10 mouse cellular contexts compared by ENCODE assay signal in the genomic region with DNA sequence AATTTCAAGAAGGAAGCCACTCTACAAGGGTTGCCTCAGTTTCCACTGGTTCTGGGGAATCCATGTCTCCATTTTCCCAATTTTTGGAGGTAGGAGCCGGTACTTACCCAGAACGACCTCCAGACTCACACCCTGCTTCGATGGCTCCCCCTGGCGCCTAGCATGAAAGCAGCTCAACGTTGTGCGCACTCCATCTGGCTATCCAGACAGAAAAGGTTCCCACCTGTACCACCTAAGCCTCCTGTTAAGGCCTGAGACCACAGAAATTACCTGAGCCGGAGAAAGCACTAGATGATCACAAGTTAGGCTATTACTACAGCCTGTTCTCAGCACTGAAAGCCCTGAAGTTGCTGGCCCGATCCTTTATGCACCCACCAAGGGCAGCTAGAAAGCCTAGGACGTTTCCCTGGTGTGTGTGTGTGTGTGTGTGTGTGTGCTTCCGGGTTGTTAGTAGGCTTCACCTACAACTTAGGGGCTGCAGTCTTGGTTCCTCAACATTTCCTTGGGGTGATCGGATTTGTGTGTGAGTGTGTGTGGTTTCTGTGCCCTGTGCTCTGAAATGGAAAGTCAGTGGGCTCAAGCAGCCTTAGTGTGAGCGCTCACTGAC. TPM values are rescaled to one million over a fixed set of nuclear protein-coding genes. Genes with fewer than 3 reads are reported as not detected.
DNase-seq lines count a peak whose midpoint lies in the region; ATAC-seq and TF ChIP-seq lines count a peak whose summit lies in the region.
"Had no signal": no experiment of that assay in that cellular context is flagged by ENCODE, and none has a peak within 500 bp of the region (broad histone marks: within the 10 kb centered on the region; RNA-seq: fewer than 3 reads in every experiment).

No protein-coding gene starts in this region.

- dilution Hi-C loops in CH12.LX (cut with MboI; ENCODE audit: extremely low pct_ligation_motif_present, extremely low pct_unique_long_range_greater_than_20kb, low sequenced_read_pairs): no loop called here

- H3K36me3 ChIP-seq in intestine, embryonic 14.5 days (ENCODE audit: control insufficient read depth, insufficient read depth, low read length): no peaks in the 10 kb centered on the region
- no peaks in the 10 kb centered on the region for H3K36me3 ChIP-seq in intestine, embryonic 15.5 days
- H3K36me3 ChIP-seq in CH12.LX (replicated peaks in 1 of 2; ENCODE audit: control insufficient read depth in 1 of 2, insufficient read depth in 1 of 2, low read length in 1 of 2): no peaks in the 10 kb centered on the region
- H3K36me3 ChIP-seq in hindbrain, postnatal 0 days (ENCODE audit: insufficient read depth, low read length): peaks cover 6% of the 10 kb centered on the region; the same call in 1 of the 2 replicates

- TF ChIP-seq EP300 in CH12.LX (IDR thresholded peaks at IDR 0.05; ENCODE audit: low read length): no peak

- TF ChIP-seq RAD21 in CH12.LX (IDR thresholded peaks at IDR 0.05; ENCODE audit: low read depth, low read length): peak; percentile 46

- H3K4me2 ChIP-seq in intestine, embryonic 14.5 days (ENCODE audit: low read length): no peak overlapping the region
- H3K4me2 ChIP-seq in intestine, embryonic 15.5 days (replicated peaks): no peak overlapping the region
- H3K4me2 ChIP-seq in CH12.LX (ENCODE audit: insufficient read depth, low read depth, poor library complexity, severe bottlenecking): no peak overlapping the region
- H3K4me2 ChIP-seq in hindbrain, postnatal 0 days (ENCODE audit: low read depth, low read length): no peak overlapping the region

- H3K4me1 ChIP-seq in intestine, embryonic 14.5 days (replicated peaks; ENCODE audit: control insufficient read depth, insufficient read depth, low read length): no peaks in the 10 kb centered on the region; the same call in 1 of the 2 replicates
- peaks cover under 1% of the 10 kb centered on the region; the same call in 1 of the 2 replicates for H3K4me1 ChIP-seq in intestine, embryonic 15.5 days (replicated peaks)
- H3K4me1 ChIP-seq in CH12.LX (ENCODE audit: control insufficient read depth in 1 of 2, insufficient read depth in 2 of 2): no peaks in the 10 kb centered on the region
- peaks cover 6% of the 10 kb centered on the region for H3K4me1 ChIP-seq in hindbrain, postnatal 0 days (ENCODE audit: insufficient read depth, low read length)

- H3K9me3 ChIP-seq in intestine, embryonic 14.5 days (ENCODE audit: control insufficient read depth, low read length): no peaks in the 10 kb centered on the region
- H3K9me3 ChIP-seq in intestine, embryonic 15.5 days: no peaks in the 10 kb centered on the region
- no peaks in the 10 kb centered on the region for H3K9me3 ChIP-seq in CH12.LX (replicated peaks; ENCODE audit: low read length)
- H3K9me3 ChIP-seq in hindbrain, postnatal 0 days (ENCODE audit: low read length): no peaks in the 10 kb centered on the region
- H3K9me3 ChIP-seq: megakaryocyte, embryonic 14.5 days had no signal

- peak in 1 of 2 experiments; percentile 60; a peak in 2 of 4 replicates for TF ChIP-seq CTCF in CH12.LX (conservative IDR thresholded peaks at IDR 0.05 in 1 of 2, IDR thresholded peaks at IDR 0.05 in 1 of 2; ENCODE audit: low read depth in 2 of 2, low read length in 2 of 2)
- TF ChIP-seq CTCF in brain, embryonic 14.5 days (IDR thresholded peaks at IDR 0.05; ENCODE audit: borderline replicate concordance, extremely low read depth, insufficient read depth, insufficient read length): peak; percentile 50
- peak; percentile 58 for TF ChIP-seq CTCF in hindbrain, postnatal 0 days (IDR thresholded peaks at IDR 0.05; ENCODE audit: low read depth)

- H3K4me3 ChIP-seq in intestine, embryonic 14.5 days (ENCODE audit: low read depth, low read length): no peak overlapping the region
- no peak overlapping the region for H3K4me3 ChIP-seq in intestine, embryonic 15.5 days (replicated peaks)
- H3K4me3 ChIP-seq in CH12.LX (replicated peaks in 1 of 3; ENCODE audit: low read depth in 2 of 3, low read length in 2 of 3, poor library complexity in 1 of 3): no peak overlapping the region
- no peak overlapping the region for H3K4me3 ChIP-seq in hindbrain, postnatal 0 days (ENCODE audit: low read length)
- H3K4me3 ChIP-seq: megakaryocyte, embryonic 14.5 days had no signal

- no peaks in the 10 kb centered on the region for H3K79me2 ChIP-seq in CH12.LX (replicated peaks; ENCODE audit: control insufficient read depth, extremely low read depth, insufficient read depth, poor library complexity, severe bottlenecking)

- in situ Hi-C loops in CH12.LX (cut with MboI; ENCODE audit: low pct_ligation_motif_present, low pct_unique_long_range_greater_than_20kb, low sequenced_read_pairs): loop anchor here (25.0 kb wide), 2 partner anchors 199 to 1224 kb away; no protein-coding TSS in a partner anchor

- DNase-seq in intestine, embryonic 14.5 days (ENCODE audit: low spot score): peak; percentile 56
- DNase-seq in CH12.LX (ENCODE audit: extremely low read depth): no peak
- peak; percentile 78 for DNase-seq in brain, embryonic 14.5 days (ENCODE audit: low read depth)
- DNase-seq in hindbrain, postnatal 0 days (ENCODE audit: low spot score): no peak
- no peak for DNase-seq in frontal cortex, postnatal 36 days (ENCODE audit: low spot score in 2 of 2)
- no peak for DNase-seq in urinary bladder, postnatal 4 days (ENCODE audit: low spot score in 2 of 2)
- no peak for DNase-seq in frontal cortex, postnatal 25 days (ENCODE audit: low spot score in 2 of 2)
- DNase-seq: kidney, adult 18-20 months had no signal

- TF ChIP-seq POLR2A in CH12.LX (IDR thresholded peaks at IDR 0.05; ENCODE audit: low read depth, low read length): no peak
- TF ChIP-seq POLR2A in brain, embryonic 14.5 days (IDR thresholded peaks at IDR 0.05; ENCODE audit: borderline replicate concordance, extremely low read depth, insufficient read depth, insufficient read length, poor library complexity, severe bottlenecking): no peak

- H3K27me3 ChIP-seq in intestine, embryonic 14.5 days (replicated peaks; ENCODE audit: control insufficient read depth, insufficient read depth, low read length): peaks cover 87% of the 10 kb centered on the region
- H3K27me3 ChIP-seq in intestine, embryonic 15.5 days (replicated peaks): peaks cover 81% of the 10 kb centered on the region
- H3K27me3 ChIP-seq in CH12.LX (replicated peaks): no peaks in the 10 kb centered on the region
- no peaks in the 10 kb centered on the region for H3K27me3 ChIP-seq in hindbrain, postnatal 0 days (ENCODE audit: insufficient read depth, low read length)

- H3K9ac ChIP-seq in intestine, embryonic 14.5 days (ENCODE audit: low read length): no peak overlapping the region
- no peak overlapping the region for H3K9ac ChIP-seq in intestine, embryonic 15.5 days
- H3K9ac ChIP-seq in CH12.LX (ENCODE audit: insufficient read depth, low read depth): no peak overlapping the region
- H3K9ac ChIP-seq in hindbrain, postnatal 0 days (replicated peaks; ENCODE audit: low read length): no peak overlapping the region

- H3K27ac ChIP-seq in intestine, embryonic 14.5 days (ENCODE audit: low read depth): no peak overlapping the region
- H3K27ac ChIP-seq in intestine, embryonic 15.5 days: no peak overlapping the region
- no peak overlapping the region for H3K27ac ChIP-seq in CH12.LX (ENCODE audit: insufficient read depth, low read depth)
- H3K27ac ChIP-seq in hindbrain, postnatal 0 days: no peak overlapping the region

- 27% methylated on average over 12 of the region's 12 CpGs for WGBS in intestine, embryonic 14.5 days
- WGBS in intestine, embryonic 15.5 days: 26% methylated on average over 12 of the region's 12 CpGs
- WGBS in hindbrain, postnatal 0 days: 35% methylated on average over 12 of the region's 12 CpGs

- no peak for ATAC-seq in intestine, embryonic 14.5 days (replicated peaks; ENCODE audit: low FRiP score, low TSS enrichment, low read depth)
- no peak for ATAC-seq in intestine, embryonic 15.5 days
- no peak for ATAC-seq in hindbrain, postnatal 0 days

TF ChIP-seq in CH12.LX, 34 proteins besides CTCF, POLR2A, EP300 and RAD21:
- TF ChIP-seq MAFK (IDR thresholded peaks at IDR 0.05; ENCODE audit: insufficient replicate concordance, low read length) (no peak), SMC3 (IDR thresholded peaks at IDR 0.05; ENCODE audit: low read depth, low read length) (peak; percentile 60)

RNA-seq across cellular contexts. Expression of gene Nr2f1, which starts 13.1 kb away (rescaled TPM):
- 3.3 and 5.2 TPM in 2 replicates for polyA plus RNA-seq in intestine, embryonic 14.5 days (2014; fragmentation: Nextera tagmentation; extraction: Ambion mirVana)
- polyA plus RNA-seq in intestine, embryonic 15.5 days (2015; fragmentation: Nextera tagmentation; extraction: Ambion mirVana): 1.9 and 2.6 TPM in 2 replicates
- not detected in 2 replicates for total RNA-seq in CH12.LX (2012; rRNA removed)
- not detected in 2 replicates for total RNA-seq in CH12.LX (2014; rRNA removed)
- polyA plus RNA-seq in CH12.LX (2012; ENCODE audit: insufficient read length, low read depth): not detected in 2 replicates
- polyA plus RNA-seq in brain, embryonic 14.5 days (2012; rRNA removed): 465 and 624 TPM in 2 replicates
- total RNA-seq in hindbrain, postnatal 0 days (2014; rRNA removed): 220 and 254 TPM in 2 replicates
- polyA plus RNA-seq in hindbrain, postnatal 0 days (2015; fragmentation: Nextera tagmentation; extraction: Ambion mirVana): 49.8 and 51.2 TPM in 2 replicates

Comparison
In these comparisons a context has a peak if more than half of its experiments do, and no peak if none do; other contexts are left out.
1. DNase-seq: peak in intestine, embryonic 14.5 days (single experiment) and brain, embryonic 14.5 days (single experiment); none in CH12.LX (single experiment), hindbrain, postnatal 0 days (single experiment), frontal cortex, postnatal 36 days (0 of 2), urinary bladder, postnatal 4 days (0 of 2) and frontal cortex, postnatal 25 days (0 of 2).